Mouse (Mus musculus) ES-E14 (cell line): ENCODE measurements around the gene Grip1. TPM values are rescaled to one million over a fixed set of nuclear protein-coding genes. Genes with fewer than 3 reads are reported as not detected.

Experiments
- DNase-seq: peaks from one replicate; pipeline ENCODE4 v3.0.0-alpha.2; 2013; ENCODE audit warnings: low read depth, low spot score
- H3K27ac ChIP-seq: 2 replicates; pipeline ENCODE4 v1.5.1; 2012; ENCODE audit warnings: low read depth, mild to moderate bottlenecking, low read length, moderate library complexity, mixed read lengths; ENCODE audit not compliant: poor library complexity, insufficient read depth, severe bottlenecking
- H3K36me3 ChIP-seq: 2 replicates; pipeline ENCODE4 v1.6.1; 2012; ENCODE audit warnings: mild to moderate bottlenecking, low read length, moderate library complexity, mixed read lengths; ENCODE audit not compliant: control insufficient read depth, poor library complexity, insufficient read depth, severe bottlenecking
- H3K4me1 ChIP-seq, 2 experiments: fragments of 150-350 bp in 1 of 2; sonication (generic) in 1 of 2; 2 replicates each; pipeline ENCODE4 v1.6.1; 2012; ENCODE audit warnings: low read length in 2 of 2, mild to moderate bottlenecking in 1 of 2, mixed read lengths in 1 of 2; ENCODE audit not compliant: control insufficient read depth in 2 of 2, insufficient read depth in 2 of 2, poor library complexity in 1 of 2
- H3K4me3 ChIP-seq, 2 experiments: fragments of 150-350 bp in 1 of 2; sonication (generic) in 1 of 2; 2 replicates each; pipeline ENCODE4 v1.5.1; 2012; ENCODE audit warnings: low read length in 2 of 2, low read depth in 1 of 2, mild to moderate bottlenecking in 1 of 2, mixed read lengths in 1 of 2; ENCODE audit not compliant: insufficient read depth in 1 of 2, poor library complexity in 1 of 2, severe bottlenecking in 1 of 2
- H3K9ac ChIP-seq: 2 replicates; pipeline ENCODE4 v1.6.1; 2012; ENCODE audit warnings: low read depth, mild to moderate bottlenecking, low read length, mixed read lengths; ENCODE audit not compliant: poor library complexity, insufficient read depth, severe bottlenecking
- H3K9me3 ChIP-seq: fragments of 150-350 bp; sonication (generic); 2 replicates; pipeline ENCODE4 v1.6.1; 2012; ENCODE audit warnings: low read depth, mild to moderate bottlenecking, low read length; ENCODE audit not compliant: control insufficient read depth, insufficient read depth
- CHD2 ChIP-seq: IDR thresholded peaks from 2 replicates; pipeline ENCODE4 v1.6.1; 2014; ENCODE audit warnings: mild to moderate bottlenecking, low read depth, low read length, inconsistent platforms
- HCFC1 ChIP-seq: IDR thresholded peaks from 2 replicates; pipeline ENCODE4 v1.6.1; 2012; ENCODE audit warnings: low read length, inconsistent platforms, borderline replicate concordance; ENCODE audit not compliant: insufficient read depth
- MAFK ChIP-seq: IDR thresholded peaks from 2 replicates; pipeline ENCODE4 v1.6.1; 2014; ENCODE audit warnings: mild to moderate bottlenecking, low read depth, low read length, inconsistent platforms; ENCODE audit not compliant: insufficient read depth
- ZC3H11A ChIP-seq: IDR thresholded peaks from 2 replicates; pipeline ENCODE4 v1.6.1; 2012; ENCODE audit warnings: low read depth, mild to moderate bottlenecking, inconsistent platforms, low read length, borderline replicate concordance
- ZNF384 ChIP-seq: IDR thresholded peaks from 2 replicates; pipeline ENCODE4 v1.6.1; 2012; ENCODE audit warnings: low read depth, low read length, inconsistent platforms
- in situ Hi-C, 2 experiments: fragments of 600-800 bp; cut with MboI; formaldehyde crosslinking; loops; one replicate each; pipeline ENCODE4 v1.15.1; 2025; ENCODE audit warnings: low sequenced_read_pairs in 2 of 2, inconsistent platforms in 1 of 2; ENCODE audit not compliant: unreplicated experiment in 2 of 2
- total RNA-seq: library from RNA; depleted of rRNA; stranded (reverse); fragments of 300-350 nt; gene quantifications from 2 replicates; pipeline ENCODE4 v1.2.3, GENCODE M21; 2012

Gene Grip1
- total RNA-seq, 1 experiment: 4.2 TPM

GRCm38 (mm10) chr10:120113980-120114379 is 660.4 kb downstream of the Grip1 start:
- DNase-seq: no peak
- Histone ChIP-seq H3K9ac (no peak overlapping the region), H3K4me3 (no peak overlapping the region), H3K36me3 (peaks cover 3% of the 10 kb centered on the region; the same call in 1 of the 2 replicates), H3K9me3 (no peaks in the 10 kb centered on the region), H3K4me1 (peaks cover 0 to 6% of the 10 kb centered on the region in 2 experiments; a peak in 2 of 4 replicates), H3K27ac (peak overlapping the region; percentile 90; the same call in 1 of the 2 replicates)
- TF ChIP-seq MAFK: no peak
- peak; percentile 83 for TF ChIP-seq ZNF384
- in situ Hi-C loops: no loop called here

- in situ Hi-C loops: no loop called here
These were observed 660.9 kb downstream of the Grip1 start for GRCm38 (mm10) chr10:120114493-120114892.

GRCm38 (mm10) chr10:120115249-120115648 is 661.6 kb downstream of the Grip1 start:
- peak overlapping the region; percentile 73; the same call in 1 of the 2 replicates for H3K27ac ChIP-seq
- H3K4me1 ChIP-seq: peaks cover 0 to 6% of the 10 kb centered on the region in 2 experiments; a peak in 2 of 4 replicates
- TF ChIP-seq CHD2 (no peak), HCFC1 (no peak), ZNF384 (no peak), MAFK (no peak), ZC3H11A (no peak)
- DNase-seq: no peak
- H3K9ac ChIP-seq: no peak overlapping the region
- 0 out of 2 replicates have a peak, but pooled peaks cover 3% of the 10 kb centered on the region for H3K36me3 ChIP-seq
- in situ Hi-C loops: no loop called here
- H3K4me3 ChIP-seq: no peak overlapping the region
- H3K9me3 ChIP-seq: no peaks in the 10 kb centered on the region

More at GRCm38 (mm10) chr10:120114493-120114892, 660.9 kb downstream of the Grip1 start:
- no peak overlapping the region; a peak in 1 of 4 replicates for H3K4me3 ChIP-seq
- H3K36me3 ChIP-seq: 0 out of 2 replicates have a peak, but pooled peaks cover 3% of the 10 kb centered on the region
- H3K4me1 ChIP-seq: peaks cover 0 to 6% of the 10 kb centered on the region in 2 experiments; a peak in 2 of 4 replicates
- no peak overlapping the region for H3K9ac ChIP-seq
- H3K9me3 ChIP-seq: no peaks in the 10 kb centered on the region
- peak; percentile 75 for DNase-seq
- no peak for TF ChIP-seq CHD2
- TF ChIP-seq MAFK: no peak
- TF ChIP-seq HCFC1: no peak
- no peak for TF ChIP-seq ZC3H11A
- no peak for TF ChIP-seq ZNF384
- peak overlapping the region; percentile 90; the same call in 1 of the 2 replicates for H3K27ac ChIP-seq

GRCm38 (mm10) chr10:120123721-120124120 is 670.1 kb downstream of the Grip1 start:
- in situ Hi-C loops: no loop called here
- Histone ChIP-seq H3K4me3 (no peak overlapping the region), H3K36me3 (no peaks in the 10 kb centered on the region)

More at GRCm38 (mm10) chr10:120123721-120124120, 670.1 kb downstream of the Grip1 start:
- Histone ChIP-seq H3K9ac (no peak overlapping the region), H3K4me1 (peaks cover 0 to under 1% of the 10 kb centered on the region in 2 experiments; a peak in 1 of 4 replicates), H3K9me3 (no peaks in the 10 kb centered on the region), H3K27ac (no peak overlapping the region)
- TF ChIP-seq MAFK: no peak
- no peak for TF ChIP-seq ZNF384
- no peak for TF ChIP-seq HCFC1
- TF ChIP-seq CHD2: no peak
- TF ChIP-seq ZC3H11A: no peak
- no peak for DNase-seq
